Mouse (Mus musculus): ENCODE data around the gene 2210016L21Rik. TPM values are rescaled to one million over a fixed set of nuclear protein-coding genes. Genes with fewer than 3 reads are reported as not detected.

The 2210016L21Rik gene
- total and polyA plus RNA-seq, 3 experiments = 16.2 to 46.1 TPM; not detected in 1

GRCm38 (mm10) chr5:114950669-114951068 is 8.7 kb downstream of the 2210016L21Rik start:
- Histone ChIP-seq H3K27me3 (ENCODE audit: control insufficient read depth in 1 of 2, insufficient read depth in 2 of 2, low read length in 2 of 2) (no peaks in the 10 kb centered on the region), H3K9ac (ENCODE audit: control insufficient read depth, low read depth, low read length, poor library complexity, severe bottlenecking) (no peak overlapping the region), H3K9me3 (replicated peaks; ENCODE audit: insufficient read depth, low read length) (no peaks in the 10 kb centered on the region), H3K4me1 (ENCODE audit: control insufficient read depth in 1 of 2, insufficient read depth in 2 of 2, low read length in 2 of 2) (no peaks in the 10 kb centered on the region), H3K27ac (ENCODE audit: control insufficient read depth, low read depth, low read length) (no peak overlapping the region), H3K4me3 (ENCODE audit: control insufficient read depth in 1 of 2, insufficient read depth in 1 of 2, low read depth in 2 of 2, low read length in 2 of 2) (no peak overlapping the region), H3K79me2 (ENCODE audit: control insufficient read depth, insufficient read depth, low read length, poor library complexity) (no peaks in the 10 kb centered on the region), H3K36me3 (ENCODE audit: control insufficient read depth in 1 of 2, insufficient read depth in 2 of 2, low read length in 2 of 2) (no peaks in the 10 kb centered on the region)
- no peak for DNase-seq (ENCODE audit: low read depth, low spot score)
- TF ChIP-seq MXI1 (IDR thresholded peaks at IDR 0.05; ENCODE audit: low read depth, low read length) = no peak
- no peak for TF ChIP-seq MYC (IDR thresholded peaks at IDR 0.05; ENCODE audit: low read depth, low read length)
- TF ChIP-seq HCFC1 (IDR thresholded peaks at IDR 0.05; ENCODE audit: low read depth, low read length) = no peak
- TF ChIP-seq POLR2AphosphoS2 (IDR thresholded peaks at IDR 0.05; ENCODE audit: low read length) = peak; percentile 28; the same call in 1 of the 2 replicates
- TF ChIP-seq NELFE (IDR thresholded peaks at IDR 0.05; ENCODE audit: low read depth, low read length) = no peak
- no peak for TF ChIP-seq ZC3H11A (IDR thresholded peaks at IDR 0.05; ENCODE audit: low read depth, low read length)

- Histone ChIP-seq H3K79me2 (ENCODE audit: control insufficient read depth, insufficient read depth, low read length, poor library complexity) (no peaks in the 10 kb centered on the region), H3K36me3 (ENCODE audit: control insufficient read depth in 1 of 2, insufficient read depth in 2 of 2, low read length in 2 of 2) (no peaks in the 10 kb centered on the region), H3K27me3 (ENCODE audit: control insufficient read depth in 1 of 2, insufficient read depth in 2 of 2, low read length in 2 of 2) (no peaks in the 10 kb centered on the region), H3K9me3 (replicated peaks; ENCODE audit: insufficient read depth, low read length) (no peaks in the 10 kb centered on the region), H3K27ac (ENCODE audit: control insufficient read depth, low read depth, low read length) (no peak overlapping the region), H3K9ac (ENCODE audit: control insufficient read depth, low read depth, low read length, poor library complexity, severe bottlenecking) (no peak overlapping the region), H3K4me1 (ENCODE audit: control insufficient read depth in 1 of 2, insufficient read depth in 2 of 2, low read length in 2 of 2) (no peaks in the 10 kb centered on the region), H3K4me3 (ENCODE audit: control insufficient read depth in 1 of 2, insufficient read depth in 1 of 2, low read depth in 2 of 2, low read length in 2 of 2) (no peak overlapping the region)
- no peak for DNase-seq (ENCODE audit: low read depth, low spot score)
- TF ChIP-seq CHD1 (IDR thresholded peaks at IDR 0.05; ENCODE audit: low read depth, low read length) (no peak), SIN3A (IDR thresholded peaks at IDR 0.05; ENCODE audit: low read length) (no peak), ELF1 (IDR thresholded peaks at IDR 0.05; ENCODE audit: low read depth, low read length) (no peak), ZNF384 (IDR thresholded peaks at IDR 0.05; ENCODE audit: low read depth, low read length) (no peak), ZC3H11A (IDR thresholded peaks at IDR 0.05; ENCODE audit: low read depth, low read length) (no peak), USF2 (IDR thresholded peaks at IDR 0.05; ENCODE audit: borderline replicate concordance in 1 of 2, insufficient read depth in 1 of 2, low read depth in 1 of 2, low read length in 2 of 2) (no peak), CTCF (IDR thresholded peaks at IDR 0.05 in 2 of 3, conservative IDR thresholded peaks at IDR 0.05 in 1 of 3; ENCODE audit: control insufficient read depth in 1 of 3, insufficient read depth in 1 of 3, low read depth in 2 of 3, low read length in 3 of 3, poor library complexity in 1 of 3, severe bottlenecking in 1 of 3) (no peak), CHD2 (IDR thresholded peaks at IDR 0.05; ENCODE audit: low read length) (no peak), HCFC1 (IDR thresholded peaks at IDR 0.05; ENCODE audit: low read depth, low read length) (no peak), JUND (IDR thresholded peaks at IDR 0.05; ENCODE audit: low read depth, low read length) (no peak), ETS1 (IDR thresholded peaks at IDR 0.05; ENCODE audit: low read depth, low read length) (no peak), MEF2A (IDR thresholded peaks at IDR 0.05; ENCODE audit: extremely low read depth, insufficient replicate concordance, low read depth, low read length, poor library complexity, severe bottlenecking) (no peak), MXI1 (IDR thresholded peaks at IDR 0.05; ENCODE audit: low read depth, low read length) (no peak), POLR2AphosphoS2 (IDR thresholded peaks at IDR 0.05; ENCODE audit: low read length) (no peak), SMC3 (IDR thresholded peaks at IDR 0.05; ENCODE audit: low read depth, low read length) (no peak), RCOR1 (IDR thresholded peaks at IDR 0.05; ENCODE audit: low read depth, low read length) (no peak), POLR2A (IDR thresholded peaks at IDR 0.05; ENCODE audit: control insufficient read depth in 1 of 2, insufficient read depth in 1 of 2, low read depth in 1 of 2, low read length in 2 of 2, poor library complexity in 1 of 2) (no peak), EP300 (IDR thresholded peaks at IDR 0.05; ENCODE audit: low read depth in 1 of 2, low read length in 2 of 2) (no peak), MYB (IDR thresholded peaks at IDR 0.05; ENCODE audit: low read depth, low read length) (no peak)
Measured at GRCm38 (mm10) chr5:114951279-114951880, 9.4 kb downstream of the 2210016L21Rik start.

All from MEL (cell line).